Mouse (Mus musculus) limb, embryonic 11.5 days (tissue): Measurements from ENCODE around the gene Plcb2. TPM values are rescaled to one million over a fixed set of nuclear protein-coding genes. Genes with fewer than 3 reads are reported as not detected.

Experiments
- ATAC-seq: fragments of 200-750 bp; cut with Nextera tagmentation; 2 replicates; pipeline ENCODE4 v1.8.0; 2017; ENCODE audit warnings: low read depth; ENCODE audit not compliant: insufficient number of reproducible peaks, low FRiP score, low TSS enrichment
- DNase-seq: peaks from one replicate; pipeline ENCODE4 v3.0.0-alpha.2; 2015; ENCODE audit warnings: low spot score
- H3K27ac ChIP-seq: fragments of 300-500 bp; sonication (generic); replicated peaks from 2 replicates; pipeline ENCODE4 v1.5.1; 2014; ENCODE audit warnings: low read depth, mild to moderate bottlenecking, low read length
- H3K27me3 ChIP-seq: fragments of 300-500 bp; sonication (generic); 2 replicates; pipeline ENCODE4 v1.6.1; 2014; ENCODE audit warnings: mild to moderate bottlenecking, low read length, mixed read lengths; ENCODE audit not compliant: control insufficient read depth, insufficient read depth
- H3K36me3 ChIP-seq: fragments of 300-500 bp; sonication (generic); 2 replicates; pipeline ENCODE4 v1.6.1; 2014; ENCODE audit warnings: mild to moderate bottlenecking, low read length, moderate library complexity, mixed read lengths; ENCODE audit not compliant: control insufficient read depth, insufficient read depth
- H3K4me1 ChIP-seq: fragments of 300-500 bp; sonication (generic); 2 replicates; pipeline ENCODE4 v1.6.1; 2014; ENCODE audit warnings: low read length, mixed read lengths; ENCODE audit not compliant: control insufficient read depth, insufficient read depth
- H3K4me2 ChIP-seq: fragments of 300-500 bp; sonication (generic); 2 replicates; pipeline ENCODE4 v1.6.1; 2014; ENCODE audit warnings: low read depth, mild to moderate bottlenecking, moderate library complexity; ENCODE audit not compliant: severe bottlenecking
- H3K4me3 ChIP-seq: fragments of 300-500 bp; sonication (generic); 2 replicates; pipeline ENCODE4 v1.5.1; 2014; ENCODE audit warnings: low read depth, low read length
- H3K9ac ChIP-seq: fragments of 300-500 bp; sonication (generic); 2 replicates; pipeline ENCODE4 v1.6.1; 2014; ENCODE audit warnings: mild to moderate bottlenecking, low read length
- H3K9me3 ChIP-seq: fragments of 300-500 bp; sonication (generic); 2 replicates; pipeline ENCODE4 v1.6.1; 2016; ENCODE audit warnings: low read length; ENCODE audit not compliant: control insufficient read depth
- WGBS: fragments of 180-500 bp; shearing (Covaris S2); extraction: QIAGEN DNeasy Blood & Tissue Kit; methylation state at CpG from one replicate; pipeline ENCODE4 v1.1.7; 2014; 5-methylcytosine and 5-hydroxymethylcytosine counted together
- polyA plus RNA-seq: library from polyadenylated mRNA; unstranded; fragments of >200 nt; fragmentation: Nextera tagmentation; extraction: Ambion mirVana; gene quantifications from 2 replicates; pipeline ENCODE4 v1.2.1, GENCODE M21; 2014

Gene Plcb2
- polyA plus RNA-seq, 1 experiment from 2014 or later = 0.57 TPM

DNA sequence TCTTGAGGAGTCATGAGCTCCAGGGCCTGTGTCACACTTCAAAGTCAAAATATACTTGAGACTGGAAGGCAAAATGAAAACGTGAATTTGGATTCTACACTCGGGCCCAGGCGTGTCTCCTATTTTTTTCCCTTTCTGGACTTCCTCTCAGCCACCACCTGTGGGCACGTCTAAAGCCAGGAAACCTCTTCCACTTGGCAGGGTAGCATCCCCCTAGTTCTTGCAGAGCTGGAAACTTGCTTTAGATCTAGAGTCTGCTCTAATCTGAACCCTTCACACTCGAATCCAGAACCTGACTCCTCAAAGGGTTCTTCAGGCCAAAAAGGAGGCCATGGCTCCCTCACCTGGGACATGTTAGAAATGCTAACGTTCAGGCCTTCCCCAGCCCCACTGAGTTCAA, 27.2 kb upstream of the Plcb2 start:
- no peaks in the 10 kb centered on the region for H3K9me3 ChIP-seq
- peaks cover 13% of the 10 kb centered on the region for H3K4me1 ChIP-seq
- H3K36me3 ChIP-seq = no peaks in the 10 kb centered on the region
- no peak overlapping the region for H3K27ac ChIP-seq
- DNase-seq = no peak
- H3K4me2 ChIP-seq = no peak overlapping the region
- no peaks in the 10 kb centered on the region for H3K27me3 ChIP-seq
- ATAC-seq = no peak
- no peak overlapping the region for H3K9ac ChIP-seq
- 85% methylated on average over 6 of the region's 6 CpGs for whole genome bisulfite sequencing
- H3K4me3 ChIP-seq = no peak overlapping the region

DNA sequence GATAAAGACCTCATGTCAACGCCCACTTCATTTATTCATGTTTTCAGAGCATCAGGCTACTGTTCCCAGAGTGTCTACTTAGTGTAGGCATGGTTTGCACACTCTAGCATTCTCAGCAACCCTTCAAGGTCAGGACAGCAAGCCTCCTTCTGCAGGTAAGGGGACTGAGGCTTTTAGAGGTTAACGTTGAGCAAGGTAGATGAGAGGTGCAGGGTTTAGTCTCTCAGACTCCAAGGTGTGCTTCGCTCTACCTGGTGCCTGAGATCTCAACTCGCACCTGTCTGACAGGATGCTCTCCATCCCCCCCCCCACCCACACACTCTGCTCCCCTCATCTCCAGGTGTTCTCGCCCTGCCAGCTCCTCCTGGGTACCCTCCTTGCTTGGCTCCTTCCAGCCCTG, 25.9 kb upstream of the Plcb2 start:
- no peaks in the 10 kb centered on the region for H3K9me3 ChIP-seq
- peaks cover 20% of the 10 kb centered on the region for H3K4me1 ChIP-seq
- H3K27me3 ChIP-seq = no peaks in the 10 kb centered on the region
- 87% methylated on average over 5 of the region's 5 CpGs for WGBS
- H3K9ac ChIP-seq = no peak overlapping the region
- ATAC-seq = no peak
- no peak overlapping the region for H3K4me2 ChIP-seq
- H3K4me3 ChIP-seq = no peak overlapping the region
- H3K36me3 ChIP-seq = no peaks in the 10 kb centered on the region
- DNase-seq = no peak
- H3K27ac ChIP-seq = no peak overlapping the region

DNA sequence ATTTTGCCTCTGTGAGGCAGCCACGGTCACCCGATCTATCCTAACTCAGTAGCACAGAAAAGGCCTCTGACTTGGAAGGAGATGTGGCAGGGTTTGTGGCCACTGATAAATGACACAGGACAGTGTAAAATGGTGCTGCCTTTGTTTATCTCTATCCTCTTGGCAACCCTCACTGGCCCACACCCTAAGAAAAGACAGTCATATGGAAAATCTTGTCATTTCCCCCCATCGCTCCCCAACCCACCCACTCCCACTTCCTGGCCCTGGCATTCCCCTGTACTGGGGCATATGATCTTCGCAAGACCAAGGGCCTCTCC, 24.5 kb upstream of the Plcb2 start:
- Histone ChIP-seq H3K27ac (no peak overlapping the region), H3K36me3 (no peaks in the 10 kb centered on the region), H3K4me1 (peaks cover 20% of the 10 kb centered on the region), H3K4me2 (no peak overlapping the region), H3K4me3 (no peak overlapping the region), H3K9ac (peak overlapping the region; percentile 30; the same call in 1 of the 2 replicates), H3K9me3 (no peaks in the 10 kb centered on the region), H3K27me3 (no peaks in the 10 kb centered on the region)
- ATAC-seq = no peak
- 67% methylated on average over 4 of the region's 4 CpGs for WGBS
- no peak for DNase-seq

DNA sequence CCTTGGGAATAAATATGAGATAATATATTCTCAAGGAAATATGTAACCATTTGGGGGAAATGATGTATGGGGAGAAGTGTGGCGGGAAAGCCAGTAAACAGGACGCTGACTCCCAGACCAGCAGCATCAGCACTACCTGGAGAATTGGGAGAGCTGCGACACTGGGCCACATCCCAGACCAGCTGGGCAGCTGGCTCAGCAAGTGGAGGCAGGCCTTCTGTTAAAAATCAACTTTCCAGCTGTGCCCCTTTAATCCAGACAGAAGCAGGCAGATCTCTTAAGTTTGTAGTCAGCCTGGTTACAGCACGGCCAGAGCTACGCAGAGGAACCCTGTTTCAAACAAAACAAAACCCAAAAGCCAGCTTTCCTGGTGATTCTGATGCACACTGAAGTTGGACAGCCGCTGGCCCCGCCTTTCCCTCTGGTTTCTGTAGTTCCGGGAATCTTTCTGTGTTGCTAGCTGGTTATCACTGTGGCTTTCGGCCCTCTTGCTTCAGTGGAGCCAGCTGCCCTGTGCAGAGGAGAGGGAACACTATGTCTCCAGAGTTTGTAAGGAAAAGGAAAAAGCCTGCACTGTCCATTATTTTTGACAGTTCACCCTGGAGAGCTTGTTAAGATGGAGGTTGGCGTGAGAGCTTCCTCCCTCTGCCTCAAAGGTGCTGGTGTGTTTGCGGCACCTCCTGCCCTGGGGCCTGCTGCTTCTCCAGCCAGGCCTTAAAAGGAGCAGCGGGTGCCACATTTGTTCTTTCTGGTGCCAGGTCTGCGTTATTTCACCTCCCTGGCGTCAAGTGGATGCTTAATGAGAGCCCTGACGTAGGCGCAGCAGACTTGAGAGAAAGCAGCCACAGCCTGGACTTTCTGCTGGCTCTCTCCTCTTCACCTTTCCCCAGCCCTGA, 23.9 kb upstream of the Plcb2 start:
- Histone ChIP-seq H3K9ac (peak overlapping the region; percentile 30; the same call in 1 of the 2 replicates), H3K27me3 (no peaks in the 10 kb centered on the region), H3K9me3 (no peaks in the 10 kb centered on the region), H3K36me3 (no peaks in the 10 kb centered on the region), H3K4me3 (no peak overlapping the region), H3K27ac (no peak overlapping the region), H3K4me1 (peaks cover 21% of the 10 kb centered on the region), H3K4me2 (no peak overlapping the region)
- peak; percentile 20 for DNase-seq
- ATAC-seq = no peak
- WGBS = 54% methylated on average over 16 of the region's 16 CpGs

DNA sequence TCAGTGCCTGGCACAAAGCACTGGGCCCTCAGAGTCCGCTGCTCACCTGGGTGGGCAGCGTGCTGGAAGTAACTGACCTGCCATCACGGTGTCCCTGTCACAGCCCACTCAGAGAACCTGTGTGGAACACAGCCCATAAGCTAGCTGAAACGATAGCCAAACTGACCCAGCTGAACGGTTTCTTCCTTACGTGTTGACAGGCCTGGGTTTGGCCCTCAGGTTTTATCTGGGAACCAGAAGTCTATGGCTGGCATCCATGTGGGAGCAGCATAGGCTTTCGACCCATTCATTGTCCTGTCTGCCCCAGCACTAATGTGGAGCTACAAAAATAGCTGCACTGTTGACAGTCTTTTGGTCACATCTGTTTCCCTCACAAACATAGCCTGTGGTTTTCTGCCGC, 22.2 kb upstream of the Plcb2 start:
- 86% methylated on average over 8 of the region's 8 CpGs for WGBS
- Histone ChIP-seq H3K27me3 (no peaks in the 10 kb centered on the region), H3K4me3 (no peak overlapping the region), H3K4me2 (no peak overlapping the region), H3K4me1 (peaks cover 20% of the 10 kb centered on the region), H3K36me3 (no peaks in the 10 kb centered on the region), H3K27ac (no peak overlapping the region), H3K9ac (no peak overlapping the region), H3K9me3 (no peaks in the 10 kb centered on the region)
- no peak for ATAC-seq
- no peak for DNase-seq

DNA sequence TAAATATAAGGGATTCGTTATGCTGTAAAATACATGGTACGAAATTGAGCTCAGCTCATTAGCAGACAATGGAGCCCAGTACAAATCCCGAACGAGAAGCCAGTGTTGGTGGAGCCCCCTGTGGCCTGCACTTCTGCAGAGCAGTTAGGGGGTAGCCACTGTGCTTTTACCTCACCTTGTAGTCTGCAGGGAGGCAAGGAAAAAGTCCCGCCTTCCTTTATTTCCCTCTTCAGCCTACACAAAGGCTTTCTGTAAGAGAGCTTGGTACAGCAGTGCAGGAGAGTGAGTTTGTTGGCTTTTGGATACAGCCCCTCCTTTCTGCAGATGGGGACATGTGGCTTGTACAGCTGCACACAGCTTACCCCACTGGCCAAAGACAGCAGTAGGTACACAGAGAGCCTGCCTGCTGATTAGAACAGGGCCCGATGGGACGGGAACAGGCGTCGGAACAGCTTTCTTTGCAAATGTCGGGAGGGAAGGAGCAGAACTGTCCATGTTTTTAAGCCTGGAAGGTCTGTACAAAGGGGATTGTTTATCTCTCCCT, 21.2 kb upstream of the Plcb2 start:
- no peaks in the 10 kb centered on the region for H3K36me3 ChIP-seq
- no peak overlapping the region for H3K9ac ChIP-seq
- no peaks in the 10 kb centered on the region for H3K9me3 ChIP-seq
- peaks cover 26% of the 10 kb centered on the region for H3K4me1 ChIP-seq
- 52% methylated on average over 10 of the region's 10 CpGs for WGBS
- no peak for DNase-seq
- H3K27me3 ChIP-seq = peaks cover 5% of the 10 kb centered on the region
- H3K4me3 ChIP-seq = no peak overlapping the region
- H3K4me2 ChIP-seq = no peak overlapping the region
- ATAC-seq = no peak
- H3K27ac ChIP-seq = no peak overlapping the region

DNA sequence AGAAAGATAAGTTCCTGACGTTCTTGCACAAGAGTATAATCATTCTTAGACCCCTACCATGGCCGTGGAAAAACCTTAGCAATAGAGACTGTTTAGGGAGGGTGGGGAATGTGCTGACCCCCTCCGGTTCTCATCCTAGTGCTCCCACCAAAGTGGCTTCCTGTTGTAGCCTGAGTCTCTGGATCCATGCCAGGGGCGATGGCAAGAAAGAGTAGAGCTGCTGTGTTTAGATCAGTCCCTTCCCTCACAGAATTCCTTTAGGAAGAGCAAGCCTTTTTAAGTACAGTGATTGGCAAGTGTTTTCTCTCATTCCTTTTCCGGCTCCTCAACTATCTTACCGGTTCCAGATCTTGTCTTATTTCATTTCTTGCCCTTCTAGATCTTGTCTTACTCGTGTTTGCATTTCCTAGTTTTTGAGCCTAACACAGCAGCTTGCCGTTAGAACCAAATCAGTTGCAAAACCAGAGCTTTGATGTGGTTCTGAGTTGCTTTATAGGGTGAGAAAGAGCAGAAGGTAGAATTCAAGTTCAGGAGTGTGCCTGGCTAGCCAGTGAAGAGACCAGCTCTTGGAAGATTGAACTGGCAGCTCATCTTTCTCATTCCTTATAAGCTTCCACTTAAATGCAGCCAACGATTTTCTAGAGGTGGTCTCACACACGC, 19.2 kb upstream of the Plcb2 start:
- no peak for DNase-seq
- Histone ChIP-seq H3K27me3 (peaks cover 12% of the 10 kb centered on the region), H3K36me3 (no peaks in the 10 kb centered on the region), H3K4me1 (peaks cover 24% of the 10 kb centered on the region), H3K27ac (no peak overlapping the region), H3K4me3 (no peak overlapping the region), H3K9ac (no peak overlapping the region), H3K4me2 (peak overlapping the region; percentile 98; the same call in 1 of the 2 replicates), H3K9me3 (no peaks in the 10 kb centered on the region)
- 36% methylated on average over 10 of the region's 10 CpGs for WGBS
- ATAC-seq = no peak

DNA sequence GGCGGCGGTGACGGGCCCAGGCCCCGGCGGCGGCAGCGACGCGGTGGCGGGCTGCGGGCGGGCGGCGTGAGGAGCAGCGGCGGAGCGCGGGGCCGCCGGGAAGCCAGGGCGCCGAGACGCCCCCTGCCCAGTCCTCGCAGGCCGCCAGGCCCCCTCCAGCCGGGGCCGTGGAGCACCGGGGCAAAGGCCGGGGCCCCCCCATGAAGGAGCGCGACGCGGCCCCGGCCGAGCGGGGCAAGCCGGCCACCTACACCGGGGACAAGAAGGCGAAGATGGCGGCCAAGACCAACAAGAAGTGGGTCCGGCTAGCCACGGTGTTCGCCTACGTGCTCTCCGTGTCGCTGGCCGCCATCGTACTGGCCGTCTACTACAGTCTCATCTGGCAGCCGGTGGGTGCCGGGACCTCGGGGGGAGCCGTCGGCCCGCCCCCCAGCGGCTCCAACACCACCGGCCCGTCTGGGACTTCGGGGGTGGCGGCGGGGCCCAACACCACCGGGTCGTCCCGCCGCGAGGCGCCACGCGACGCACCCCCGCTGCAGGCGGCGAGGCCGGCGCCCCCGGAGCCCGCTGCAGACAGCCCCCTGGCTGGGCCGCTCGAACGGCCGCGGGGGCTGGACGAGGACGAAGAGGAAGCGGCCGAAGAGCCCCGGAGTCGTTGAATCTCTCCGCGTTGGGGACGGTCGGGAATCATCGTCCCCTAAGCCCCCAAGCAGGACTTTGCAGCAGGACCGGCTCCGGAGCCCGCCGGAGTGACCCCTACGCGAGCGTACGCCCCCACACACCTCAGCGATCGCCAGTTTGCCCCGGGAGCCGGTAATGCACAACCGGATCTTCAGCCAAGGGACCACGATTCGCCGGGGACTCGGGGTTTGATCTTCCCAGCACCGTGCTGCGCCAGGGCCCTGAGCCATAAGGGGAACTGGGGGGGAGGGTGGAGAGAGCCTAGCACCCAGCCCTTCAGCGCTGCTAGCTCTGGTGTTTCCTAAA, 18.0 kb upstream of the Plcb2 start:
- peak overlapping the region; percentile 86 for H3K9ac ChIP-seq
- peaks cover 12% of the 10 kb centered on the region for H3K27me3 ChIP-seq
- H3K4me2 ChIP-seq = peak overlapping the region; percentile 98
- H3K27ac ChIP-seq = no peak overlapping the region
- peak overlapping the region; percentile 87 for H3K4me3 ChIP-seq
- DNase-seq (peak; percentile 69), ATAC-seq (peak; percentile 32; the same call in 1 of the 2 replicates)
- under 1% methylated on average over 97 of the region's 113 CpGs for WGBS
- H3K4me1 ChIP-seq = peaks cover 18% of the 10 kb centered on the region
- no peaks in the 10 kb centered on the region for H3K9me3 ChIP-seq
- H3K36me3 ChIP-seq = no peaks in the 10 kb centered on the region
